Mouse (Mus musculus) layer of hippocampus, postnatal 36 days (tissue): ENCODE data around the gene Sox4. TPM values are rescaled to one million over a fixed set of nuclear protein-coding genes. Genes with fewer than 3 reads are reported as not detected.

ENCODE experiments used
- DNase-seq, 2 experiments: peaks; one replicate each; pipeline ENCODE4 v3.0.0; 2022
- total RNA-seq, 2 experiments: library from RNA; stranded (reverse); gene quantifications; 2 replicates each; pipeline ENCODE4 v1.2.3; 2021

Gene Sox4
- 10 to 100 TPM; 23.7 to 25.0 TPM for total RNA-seq

GRCm38 (mm10) chr13:28953581-28953991, at the start of gene Sox4:
TSS of gene Sox4 (minus strand) at chr13:28953713.
- DNase-seq: peak; percentile 93 to 95

GRCm38 (mm10) chr13:28991899-28992664, 38.6 kb upstream of the Sox4 start:
- no peak for DNase-seq

DNA sequence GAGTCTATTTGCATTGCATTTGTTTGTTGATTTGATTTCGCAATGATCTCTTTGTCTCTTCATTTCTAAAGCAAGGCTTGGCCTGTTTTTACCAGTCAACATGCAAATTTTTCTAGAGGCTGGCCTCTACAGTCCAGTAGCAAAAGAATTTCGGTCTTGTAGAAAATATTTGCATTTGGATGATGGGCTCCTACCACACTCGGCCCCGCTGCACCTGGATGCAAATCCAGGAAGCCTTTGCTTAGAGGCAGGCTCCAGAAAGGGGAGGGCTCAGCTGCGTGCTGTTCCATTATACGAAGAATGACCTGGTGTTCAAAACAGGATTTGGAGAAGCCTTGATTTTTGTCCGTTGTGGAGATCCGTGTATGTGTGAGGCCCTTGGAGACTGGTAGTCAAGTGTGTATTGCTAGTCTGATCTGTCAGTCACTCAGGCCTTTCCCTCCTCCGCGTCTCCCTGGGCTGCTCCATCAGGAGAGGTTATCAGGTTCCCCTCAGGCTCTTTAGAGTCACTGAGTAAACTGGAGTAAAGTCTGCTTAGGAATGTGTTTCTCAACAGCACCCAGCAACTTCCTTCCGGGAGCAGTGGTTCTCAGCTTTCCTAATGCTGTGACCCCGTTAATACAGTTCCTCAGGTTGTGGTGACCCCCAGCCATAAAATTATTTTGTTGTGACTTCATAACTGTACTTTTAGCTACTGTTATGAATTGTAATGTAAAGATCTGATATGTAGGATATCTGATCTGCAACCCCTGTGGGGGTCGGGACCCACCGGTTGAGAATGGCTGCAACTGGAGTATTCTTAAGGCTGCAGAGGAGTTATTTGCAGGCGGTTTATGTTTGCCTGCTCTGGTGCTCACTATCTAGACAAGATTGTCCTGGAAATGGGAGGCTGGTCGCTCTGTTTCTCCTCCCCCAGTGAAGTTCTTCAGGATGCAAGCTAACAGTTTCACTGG, 35.5 kb upstream of the Sox4 start:
- DNase-seq: no peak

- no peak for DNase-seq
Measured at GRCm38 (mm10) chr13:28980681-28981080, 27.2 kb upstream of the Sox4 start.

DNA sequence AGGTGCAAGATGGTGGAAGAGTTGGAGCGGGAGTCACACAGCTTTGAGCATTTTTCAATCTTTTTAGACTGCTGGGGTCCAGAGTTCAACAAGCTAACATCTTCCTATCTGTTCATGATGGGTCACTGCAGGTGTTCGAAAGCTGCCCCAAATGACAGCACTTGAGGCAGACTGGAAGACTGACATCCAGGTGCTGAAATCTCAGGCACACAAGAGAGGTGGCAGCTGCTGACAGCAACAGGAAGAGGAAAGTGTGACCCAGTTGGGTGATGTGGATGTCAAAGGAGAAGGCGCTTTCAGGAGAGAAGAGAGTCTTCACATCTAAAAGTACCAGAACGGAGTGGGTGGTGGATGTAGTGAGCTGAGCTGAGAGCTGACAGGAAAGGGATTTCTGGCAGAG, 21.5 kb upstream of the Sox4 start:
- DNase-seq: no peak

DNA sequence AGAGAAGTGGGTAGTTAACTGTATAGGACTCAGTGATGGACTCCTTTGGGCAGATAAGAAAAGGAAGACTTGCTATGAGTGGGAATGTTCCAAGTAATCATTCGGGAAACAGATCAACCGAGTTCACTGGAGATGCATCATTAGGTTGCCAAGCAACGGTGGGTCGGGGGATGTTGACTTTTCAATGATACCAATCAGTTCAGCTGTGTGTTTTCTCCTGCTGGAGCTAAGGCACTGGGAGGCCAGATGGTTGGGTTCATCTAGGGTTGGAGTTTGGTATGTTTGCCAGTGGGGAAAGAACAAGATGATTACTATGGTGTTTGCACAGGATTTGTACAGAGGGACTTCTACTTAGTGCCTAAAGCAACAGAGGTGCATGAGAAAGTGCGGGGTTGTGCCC, 21.1 kb upstream of the Sox4 start:
- peak; percentile 56 to 58 for DNase-seq

DNA sequence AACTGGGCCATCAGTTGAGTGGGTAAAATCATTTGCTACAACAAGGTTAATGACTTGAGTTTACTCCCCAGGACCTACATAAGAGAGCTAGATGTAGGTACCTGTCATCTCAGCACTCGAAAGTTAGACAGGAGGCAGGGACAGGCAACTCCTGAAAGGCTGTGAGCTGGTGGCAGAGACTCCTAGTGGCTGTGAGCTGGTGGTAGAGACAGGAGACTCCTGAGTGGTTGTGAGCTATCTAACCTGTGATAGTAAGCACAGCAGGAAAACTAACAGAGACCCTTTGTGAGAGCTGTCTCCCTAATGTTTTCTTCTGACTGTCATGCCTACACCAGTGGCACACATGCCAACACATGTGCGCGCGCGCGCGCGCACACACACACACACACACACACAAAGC, 7.4 kb upstream of the Sox4 start:
- DNase-seq: no peak

DNA sequence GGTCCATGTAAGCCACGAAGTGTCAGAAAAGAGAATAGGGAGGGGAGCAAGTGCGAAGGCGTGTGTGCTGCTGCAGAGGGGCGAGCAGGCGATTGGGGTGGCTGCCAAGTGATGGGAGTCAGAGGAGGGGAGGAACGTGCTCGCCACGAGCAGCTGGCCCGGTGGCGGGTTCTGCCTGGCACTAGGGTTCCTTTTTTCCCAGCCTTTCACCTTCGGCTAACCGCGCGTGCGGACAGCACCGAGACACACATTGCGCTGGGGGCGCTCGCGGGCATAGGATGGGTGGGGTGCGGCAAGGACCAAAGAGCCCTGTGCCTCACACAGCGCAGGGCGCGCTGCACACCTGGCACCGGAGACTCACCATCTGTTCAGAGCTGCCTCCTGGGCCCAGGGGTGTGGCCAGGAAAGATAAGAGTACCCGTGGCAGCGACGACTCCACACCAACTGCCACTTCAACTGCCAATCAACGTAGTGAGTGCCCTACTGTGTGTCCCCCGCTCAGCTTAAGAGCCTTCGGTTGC, 6.0 kb upstream of the Sox4 start:
- DNase-seq: peak; percentile 82 to 84

DNA sequence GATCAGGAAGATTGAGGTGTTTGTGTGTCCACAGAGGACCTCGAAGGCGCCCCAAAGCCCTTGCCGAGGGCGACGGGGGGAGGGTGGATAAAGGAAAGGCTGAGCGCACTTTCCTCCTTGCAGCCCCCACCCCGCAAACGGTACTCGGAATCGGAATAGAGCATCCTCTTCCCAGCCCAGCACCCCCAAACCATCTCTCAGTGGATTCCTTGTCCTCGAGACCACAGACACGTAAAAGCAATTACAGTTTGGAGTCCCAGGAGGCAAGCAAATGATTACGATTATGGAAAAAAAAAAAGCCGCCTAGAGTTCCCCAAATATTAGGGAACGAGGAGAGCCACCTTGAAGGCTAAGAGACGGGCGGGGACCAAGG, 5.5 kb upstream of the Sox4 start:
- no peak for DNase-seq

DNA sequence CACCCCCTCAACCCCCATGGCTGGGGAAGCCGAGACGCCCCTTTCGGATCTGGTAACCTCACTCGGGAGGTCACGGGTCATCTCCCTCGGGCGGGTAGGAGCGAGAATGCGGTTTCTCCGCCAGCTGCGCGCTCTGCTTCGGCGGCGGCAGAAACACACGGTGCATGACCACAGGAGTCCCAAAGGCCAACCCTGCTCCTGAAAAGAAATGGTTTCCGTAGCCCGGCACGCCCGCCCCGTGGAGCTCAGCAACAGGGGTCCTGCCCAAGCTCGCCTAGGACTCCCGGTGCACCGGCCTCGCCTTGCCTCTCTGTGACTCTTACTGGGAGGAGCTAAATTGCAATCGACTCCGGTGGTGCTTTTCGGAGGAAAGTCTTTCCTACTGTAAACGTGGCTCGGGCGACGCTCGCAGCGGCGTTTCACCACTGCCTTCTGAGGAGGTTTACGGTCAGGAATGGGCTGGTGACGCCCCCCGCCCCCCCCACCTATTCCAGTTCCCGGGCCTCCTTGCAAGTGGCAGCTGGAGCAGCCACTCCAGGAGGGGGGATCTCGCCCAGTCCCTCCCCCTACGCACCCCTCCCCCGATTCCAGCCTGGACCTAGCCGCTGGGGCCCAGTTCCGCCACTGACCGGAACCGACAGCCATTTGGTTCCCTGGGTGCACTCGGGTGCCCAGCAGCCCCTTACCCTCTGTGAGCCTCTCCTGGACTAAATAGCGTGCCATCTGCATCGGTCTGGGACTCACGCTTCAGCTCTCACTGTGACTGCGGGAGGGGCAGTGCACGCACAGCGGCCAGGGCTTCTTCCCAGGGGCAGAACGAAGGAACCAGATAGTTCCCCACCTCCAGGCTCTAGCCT, 4.9 kb upstream of the Sox4 start:
- peak; percentile 65 to 70 for DNase-seq

DNA sequence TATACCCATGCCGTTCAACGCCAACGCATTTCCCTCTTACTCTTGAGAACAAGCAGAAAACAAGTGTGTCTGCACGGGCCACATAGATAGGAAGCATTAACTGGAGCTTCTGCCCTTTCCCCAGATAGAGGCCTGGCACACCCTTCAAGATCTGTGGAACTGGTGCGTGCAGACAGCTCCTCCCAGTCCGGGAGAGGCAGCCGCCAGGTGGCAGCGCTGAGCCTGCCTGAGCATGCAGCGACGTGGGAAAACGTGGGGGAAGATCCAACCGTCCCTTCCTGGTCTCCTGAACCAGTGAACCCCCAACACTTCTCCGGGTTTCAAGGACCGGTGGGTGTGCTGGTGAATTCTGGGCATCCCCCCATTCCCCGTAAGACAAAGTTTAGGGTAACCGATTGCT, 4.3 kb upstream of the Sox4 start:
- peak; percentile 94 to 95 for DNase-seq

- DNase-seq: peak; percentile 60 to 65
Measured at GRCm38 (mm10) chr13:28952576-28953571, 639 bp downstream of the Sox4 start.

GRCm38 (mm10) chr13:28951691-28952575, 1.6 kb downstream of the Sox4 start:
- peak; percentile 26 to 27 for DNase-seq

GRCm38 (mm10) chr13:28950623-28951491, 2.7 kb downstream of the Sox4 start:
- DNase-seq: peak; percentile 51 to 59

GRCm38 (mm10) chr13:28950266-28950622, 3.3 kb downstream of the Sox4 start:
- no peak for DNase-seq

- no peak for DNase-seq
Measured at GRCm38 (mm10) chr13:28949279-28949915, 4.1 kb downstream of the Sox4 start.

- peak in 1 of 2 experiments; percentile 21 for DNase-seq
Measured at GRCm38 (mm10) chr13:28948541-28948940, 5.0 kb downstream of the Sox4 start.

DNA sequence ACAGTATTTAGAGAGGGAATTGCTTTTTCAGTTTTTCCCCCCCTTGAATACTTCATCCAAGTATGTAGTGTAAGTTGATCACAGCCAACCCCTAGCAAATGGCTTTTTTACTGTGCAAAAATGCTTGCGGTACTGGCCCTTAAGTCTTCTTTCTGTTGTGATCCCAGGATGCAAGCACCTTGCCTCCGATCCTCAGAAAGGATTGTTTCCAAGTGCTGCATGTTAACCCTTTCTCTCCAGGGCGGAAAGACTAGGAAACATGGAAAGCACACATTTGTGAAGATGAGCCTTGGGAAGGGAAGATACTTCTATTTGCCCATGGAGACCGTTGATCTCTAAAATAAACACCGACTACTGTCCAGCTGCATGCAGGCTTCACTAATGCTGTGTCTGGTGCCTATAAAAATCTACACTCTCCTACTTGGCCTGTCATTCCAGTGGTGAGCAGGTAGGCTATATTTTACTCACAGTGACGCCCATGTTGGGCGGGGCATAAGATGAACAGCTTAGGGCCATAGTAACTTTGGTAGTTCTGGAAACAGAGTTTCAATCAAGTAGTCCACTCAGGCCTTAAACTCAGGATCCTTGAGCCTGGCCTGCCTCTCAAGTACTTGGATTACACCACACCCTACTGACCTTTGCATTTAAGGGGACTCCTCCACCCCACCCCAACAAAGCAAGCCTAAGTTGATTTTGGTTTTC, 5.6 kb downstream of the Sox4 start:
- DNase-seq: no peak
